Mouse (Mus musculus) adrenal gland, adult (tissue): ENCODE measurements around the gene Fam120a.
A peak's percentile ranks its signal among the peaks of the same experiment; 100 is the strongest.

Source experiments
- DNase-seq, 2 experiments: peaks; one replicate each; pipeline ENCODE4 v3.0.0; 2022 to 2023; ENCODE audit warnings: low spot score in 1 of 2; ENCODE audit not compliant: inconsistent age in 2 of 2

Gene Fam120a

DNA sequence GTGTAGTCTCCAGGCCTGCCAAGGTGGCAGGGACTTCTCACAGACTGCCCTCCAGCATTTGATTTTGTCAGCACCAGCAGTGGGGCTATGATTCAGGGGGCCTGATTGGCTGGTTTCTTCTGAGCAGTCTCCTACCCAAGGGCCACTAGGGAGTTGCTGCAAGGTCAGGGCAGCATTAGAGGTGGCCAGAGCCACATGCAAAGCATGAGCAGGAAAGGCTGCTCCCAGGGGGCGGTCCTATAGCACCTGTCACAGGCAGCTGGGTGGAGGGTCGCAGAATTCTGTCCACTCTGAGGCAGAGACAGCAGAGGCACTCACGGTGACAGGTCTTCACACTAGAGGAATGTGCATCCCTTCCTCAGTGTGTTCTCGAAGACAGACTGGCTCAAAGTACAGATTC, 109.0 kb downstream of the Fam120a start:
- DNase-seq: peak in 1 of 2 experiments; percentile 70

GRCm38 (mm10) chr13:48858054-48858453, 109.8 kb downstream of the Fam120a start:
- DNase-seq: peak in 1 of 2 experiments; percentile 79

- DNase-seq: peak in 1 of 2 experiments; percentile 68
These were observed 110.4 kb downstream of the Fam120a start for GRCm38 (mm10) chr13:48857246-48857932.

DNA sequence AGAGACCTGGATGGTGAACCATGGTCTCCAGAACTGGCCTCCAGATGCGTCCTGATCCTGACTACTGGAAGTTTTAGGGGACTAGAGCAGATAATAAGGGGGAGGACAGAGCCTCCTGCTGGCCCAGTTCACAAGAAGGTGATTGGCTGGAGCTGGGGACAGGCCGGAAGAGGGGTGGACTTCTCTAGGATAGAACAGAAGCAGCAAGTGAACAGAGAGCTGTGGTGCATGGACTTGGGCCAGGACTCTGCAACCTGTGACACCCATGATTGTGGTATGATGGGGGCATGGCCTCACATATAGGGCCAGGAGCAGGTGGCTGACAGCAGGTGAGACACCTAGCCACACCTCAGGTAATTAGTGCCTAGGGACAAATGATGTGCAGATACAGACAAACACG, 113.9 kb downstream of the Fam120a start:
- DNase-seq: peak; percentile 45 to 81

- no peak for DNase-seq
These were observed 114.3 kb downstream of the Fam120a start for GRCm38 (mm10) chr13:48853475-48853874.

DNA sequence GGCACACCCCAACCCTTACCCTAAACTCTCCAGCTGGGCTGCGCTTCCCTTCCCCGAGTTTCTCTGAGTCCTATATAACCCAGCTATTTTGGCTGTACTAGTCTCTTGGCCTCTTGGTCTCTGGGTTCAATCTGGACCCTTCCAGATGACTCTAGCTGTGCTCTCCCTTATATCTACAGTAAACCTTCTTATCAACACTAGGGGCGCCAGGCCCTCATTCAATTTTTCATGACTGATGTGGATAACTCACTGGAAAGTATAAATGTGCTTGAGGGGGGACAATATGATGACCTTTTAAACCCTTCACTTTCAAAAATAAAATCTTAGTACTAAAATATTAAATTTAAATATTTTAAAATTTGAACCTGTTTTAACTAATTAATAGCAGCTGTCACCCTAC, 115.0 kb downstream of the Fam120a start:
- no peak for DNase-seq

DNA sequence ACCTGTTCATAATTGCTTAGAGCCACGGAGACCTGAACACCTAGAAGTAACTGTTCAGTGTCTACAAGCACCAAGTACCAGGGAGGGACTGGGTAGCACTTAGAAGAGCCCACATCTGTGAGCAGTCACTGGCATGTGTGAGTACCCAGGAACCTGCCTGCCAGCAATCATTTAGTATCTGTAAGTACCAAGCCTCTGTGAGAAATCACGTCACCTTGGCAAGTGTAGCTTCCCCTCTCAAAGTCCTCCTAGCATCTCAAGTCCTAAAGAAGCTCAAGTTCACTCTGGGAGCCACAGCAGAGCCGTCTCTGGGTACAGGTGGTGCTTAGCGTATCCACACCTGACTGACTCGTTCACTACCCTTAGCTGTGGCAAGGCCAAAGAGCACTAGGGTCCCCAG, 116.1 kb downstream of the Fam120a start:
- DNase-seq: no peak

- DNase-seq: peak in 1 of 2 experiments; percentile 36
These were observed 117.0 kb downstream of the Fam120a start for GRCm38 (mm10) chr13:48850771-48851170.

DNA sequence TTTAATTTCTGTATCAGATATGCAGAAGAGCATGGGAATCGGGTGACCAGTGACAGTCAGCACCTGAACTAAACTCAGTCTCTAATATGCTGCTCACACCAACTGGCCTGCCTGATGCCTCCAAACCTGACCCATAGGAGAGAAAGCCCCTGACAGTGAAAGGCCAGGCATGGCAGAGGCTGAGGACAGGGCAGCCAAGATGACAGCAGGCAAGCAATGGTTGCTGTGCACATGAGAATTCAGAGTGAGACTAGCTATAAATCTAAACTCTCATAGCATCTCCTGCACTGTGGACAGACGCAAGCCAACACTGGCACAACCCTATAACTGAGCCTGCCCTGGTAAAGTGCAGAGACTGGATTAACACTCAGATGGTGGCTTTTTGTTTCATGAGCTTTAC, 117.5 kb downstream of the Fam120a start:
- DNase-seq: peak in 1 of 2 experiments; percentile 71

- peak; percentile 58 to 78 for DNase-seq
These were observed 118.7 kb downstream of the Fam120a start for GRCm38 (mm10) chr13:48849155-48849554.

- DNase-seq: no peak
These were observed 122.5 kb downstream of the Fam120a start for GRCm38 (mm10) chr13:48845308-48845707.

GRCm38 (mm10) chr13:48843530-48843929, 124.3 kb downstream of the Fam120a start:
- no peak for DNase-seq

DNA sequence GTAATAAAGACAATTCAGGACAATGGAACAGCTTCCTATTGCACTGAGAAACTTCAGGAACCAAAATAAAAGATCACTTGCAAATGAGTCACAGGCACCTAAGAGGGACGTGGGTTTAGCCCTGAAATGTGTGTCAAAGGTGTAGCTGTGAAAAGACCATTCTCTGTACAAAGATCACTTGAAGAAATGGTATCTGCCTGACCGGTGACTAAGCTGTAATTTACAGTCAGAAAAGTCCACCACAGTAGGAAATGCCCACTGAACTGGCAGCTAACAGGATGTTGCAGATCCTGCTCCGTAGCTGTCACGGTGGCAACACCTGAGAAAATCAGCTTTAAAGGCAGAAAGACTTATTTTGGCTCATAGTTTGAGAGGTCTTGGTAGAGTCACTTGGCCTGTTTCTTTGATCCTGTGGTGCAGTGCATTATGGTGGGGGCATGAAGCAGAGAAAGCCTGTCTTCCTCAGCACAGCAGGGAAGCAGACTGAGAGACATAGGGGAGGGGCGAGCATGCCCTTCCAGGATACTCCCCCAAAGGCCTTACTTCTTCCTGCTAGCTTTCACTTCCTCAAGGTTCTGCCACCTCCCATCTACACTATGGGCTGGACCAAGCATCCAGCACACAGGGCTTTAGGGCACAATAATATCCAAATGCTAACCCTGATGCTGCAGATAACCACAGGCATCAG, 125.8 kb downstream of the Fam120a start:
- DNase-seq: no peak

GRCm38 (mm10) chr13:48838284-48838683, 129.5 kb downstream of the Fam120a start:
- DNase-seq: no peak

- no peak for DNase-seq
These were observed 130.3 kb downstream of the Fam120a start for GRCm38 (mm10) chr13:48837537-48837936.

GRCm38 (mm10) chr13:48830528-48831250, 137.1 kb downstream of the Fam120a start:
- DNase-seq: no peak

DNA sequence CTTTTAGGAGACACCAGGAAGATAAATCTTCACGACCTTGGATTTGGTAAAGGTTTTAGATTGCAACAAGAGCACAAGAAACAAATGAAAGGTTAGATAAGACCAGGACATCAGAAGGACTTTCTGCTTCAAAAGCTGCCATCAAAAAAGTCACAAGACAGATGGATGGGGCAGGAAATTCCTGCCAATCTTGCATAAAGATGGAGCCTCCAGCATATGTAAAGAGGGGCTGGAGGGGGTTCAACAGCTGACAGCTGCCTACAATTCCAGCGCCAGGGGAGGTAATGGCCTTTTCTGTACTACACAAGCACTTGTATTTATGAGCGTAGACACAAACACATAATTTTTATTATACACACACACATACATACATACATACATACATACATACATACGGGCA, 138.0 kb downstream of the Fam120a start:
- peak in 1 of 2 experiments; percentile 75 for DNase-seq
